Mouse (Mus musculus) spleen, adult 2 months (tissue): ENCODE data around the gene Cpox. TPM values are rescaled to one million over a fixed set of nuclear protein-coding genes. Genes with fewer than 3 reads are reported as not detected.
A peak's percentile ranks its signal among the peaks of the same experiment; 100 is the strongest.

ENCODE experiments used
- DNase-seq, 2 experiments: peaks; one replicate each; pipeline versions ENCODE4 v3.0.0 to v3.0.0-alpha.2; 2012 to 2021; ENCODE audit warnings: low spot score in 2 of 2, low read depth in 1 of 2
- H3K27ac ChIP-seq: fragments of 200-500 bp; 2 replicates; pipeline ENCODE4 v1.5.1; 2012; ENCODE audit warnings: low read length, inconsistent platforms; ENCODE audit not compliant: insufficient read depth
- H3K27me3 ChIP-seq: fragments of 200-500 bp; 2 replicates; pipeline ENCODE4 v1.6.1; 2012; ENCODE audit warnings: mild to moderate bottlenecking, moderate library complexity, low read length, inconsistent platforms; ENCODE audit not compliant: control insufficient read depth, insufficient read depth
- H3K36me3 ChIP-seq: fragments of 200-500 bp; 2 replicates; pipeline ENCODE4 v1.6.1; 2012; ENCODE audit warnings: mild to moderate bottlenecking, low read length, inconsistent platforms; ENCODE audit not compliant: control insufficient read depth, insufficient read depth
- H3K4me1 ChIP-seq: fragments of 200-500 bp; 2 replicates; pipeline ENCODE4 v1.6.1; 2011; ENCODE audit warnings: inconsistent platforms; ENCODE audit not compliant: control insufficient read depth, insufficient read depth, insufficient read length
- H3K4me3 ChIP-seq: fragments of 200-500 bp; 2 replicates; pipeline ENCODE4 v1.5.1; 2011; ENCODE audit warnings: mild to moderate bottlenecking, inconsistent platforms; ENCODE audit not compliant: insufficient read depth, insufficient read length; ENCODE audit errors: extremely low read depth
- CTCF ChIP-seq: fragments of 200-500 bp; IDR thresholded peaks from 2 replicates; pipeline ENCODE4 v1.5.1; 2011; ENCODE audit warnings: mild to moderate bottlenecking, inconsistent platforms; ENCODE audit not compliant: insufficient read depth, insufficient read length, insufficient replicate concordance; ENCODE audit errors: extremely low read depth
- POLR2A ChIP-seq: fragments of 200-500 bp; IDR thresholded peaks from 2 replicates; pipeline ENCODE4 v1.6.1; 2011; ENCODE audit warnings: low read depth, low read length, inconsistent platforms
- WGBS: fragments of 180-500 bp; shearing (Covaris S2); methylation state at CpG from one replicate; pipeline ENCODE4 v1.1.7; 2018; 5-methylcytosine and 5-hydroxymethylcytosine counted together
- polyA plus RNA-seq: library from polyadenylated mRNA; depleted of rRNA; stranded (reverse); fragments of >200 nt; gene quantifications from 2 replicates; pipeline ENCODE4 v1.2.3, GENCODE M21; 2012

Cpox gene
- polyA plus RNA-seq, 1 experiment: 22.3 TPM

- Histone ChIP-seq H3K4me3 (no peak overlapping the region), H3K27ac (no peak overlapping the region)
Observed at GRCm38 (mm10) chr16:58668586-58668985, 1.5 kb upstream of the Cpox start.

GRCm38 (mm10) chr16:58669264-58669663, 828 bp upstream of the Cpox start:
- TF ChIP-seq CTCF (no peak), POLR2A (no peak)
- Histone ChIP-seq H3K27me3 (no peaks in the 10 kb centered on the region), H3K27ac (peak overlapping the region; percentile 37; the same call in 1 of the 2 replicates), H3K4me3 (no peak overlapping the region), H3K4me1 (0 out of 2 replicates have a peak, but pooled peaks cover 2% of the 10 kb centered on the region), H3K36me3 (peaks cover 4% of the 10 kb centered on the region; the same call in 1 of the 2 replicates)
- DNase-seq: no peak
- 75% methylated on average over 5 of the region's 5 CpGs for WGBS

More at GRCm38 (mm10) chr16:58668586-58668985, 1.5 kb upstream of the Cpox start:
- TF ChIP-seq CTCF: no peak
- TF ChIP-seq POLR2A: no peak
- Histone ChIP-seq H3K4me1 (0 out of 2 replicates have a peak, but pooled peaks cover 2% of the 10 kb centered on the region), H3K36me3 (peaks cover 1% of the 10 kb centered on the region; the same call in 1 of the 2 replicates), H3K27me3 (no peaks in the 10 kb centered on the region)
- no peak for DNase-seq
- 83% methylated on average over 3 of the region's 3 CpGs for WGBS

GRCm38 (mm10) chr16:58670643-58671042, 551 bp downstream of the Cpox start:
- H3K27ac ChIP-seq: peak overlapping the region; percentile 46; the same call in 1 of the 2 replicates
- under 1% methylated on average over 23 of the region's 25 CpGs for WGBS
- H3K36me3 ChIP-seq: peaks cover 8% of the 10 kb centered on the region
- 0 out of 2 replicates have a peak, but pooled peaks cover 2% of the 10 kb centered on the region for H3K4me1 ChIP-seq
- TF ChIP-seq POLR2A (no peak), CTCF (no peak)
- DNase-seq: peak in 1 of 2 experiments; percentile 14
- H3K27me3 ChIP-seq: no peaks in the 10 kb centered on the region
- peak overlapping the region; percentile 85 for H3K4me3 ChIP-seq

- no peak for DNase-seq
- Histone ChIP-seq H3K4me1 (0 out of 2 replicates have a peak, but pooled peaks cover 2% of the 10 kb centered on the region), H3K27ac (no peak overlapping the region), H3K4me3 (no peak overlapping the region; the same call in 1 of the 2 replicates), H3K36me3 (peaks cover 11% of the 10 kb centered on the region), H3K27me3 (no peaks in the 10 kb centered on the region)
- TF ChIP-seq POLR2A: no peak
- no peak for TF ChIP-seq CTCF
- 74% methylated on average over 8 of the region's 8 CpGs for WGBS
Observed at GRCm38 (mm10) chr16:58671212-58671985, 1.3 kb downstream of the Cpox start.

GRCm38 (mm10) chr16:58672396-58672795, 2.3 kb downstream of the Cpox start:
- TF ChIP-seq POLR2A (no peak), CTCF (no peak)
- Histone ChIP-seq H3K27ac (no peak overlapping the region), H3K4me3 (no peak overlapping the region; the same call in 1 of the 2 replicates), H3K27me3 (no peaks in the 10 kb centered on the region), H3K36me3 (peaks cover 13% of the 10 kb centered on the region), H3K4me1 (0 out of 2 replicates have a peak, but pooled peaks cover 2% of the 10 kb centered on the region)
- no peak for DNase-seq
- WGBS: 91% methylated on average over 13 of the region's 13 CpGs

GRCm38 (mm10) chr16:58673811-58674410, 3.8 kb downstream of the Cpox start:
- 0 out of 2 replicates have a peak, but pooled peaks cover 2% of the 10 kb centered on the region for H3K4me1 ChIP-seq
- H3K4me3 ChIP-seq: no peak overlapping the region
- DNase-seq: no peak
- TF ChIP-seq CTCF (no peak), POLR2A (no peak)
- no peak overlapping the region for H3K27ac ChIP-seq
- WGBS: 91% methylated on average over 15 of the region's 15 CpGs
- H3K27me3 ChIP-seq: no peaks in the 10 kb centered on the region
- H3K36me3 ChIP-seq: peaks cover 13% of the 10 kb centered on the region
